Mouse (Mus musculus): ENCODE results near the gene Ccdc175. TPM values are rescaled to one million over a fixed set of nuclear protein-coding genes. Genes with fewer than 3 reads are reported as not detected.

The Ccdc175 gene
- total and polyA plus RNA-seq, 2 experiments from 2014 or later = not detected

GRCm38 (mm10) chr12:72084261-72085023 is 100.4 kb downstream of the Ccdc175 start:
- Histone ChIP-seq H3K27ac (ENCODE audit: low read depth) (peak overlapping the region; percentile 97), H3K4me2 (ENCODE audit: low read depth, low read length) (peak overlapping the region; percentile 75), H3K9me3 (replicated peaks; ENCODE audit: control insufficient read depth, low read length) (no peaks in the 10 kb centered on the region), H3K4me1 (ENCODE audit: control insufficient read depth, insufficient read depth) (peaks cover 15% of the 10 kb centered on the region; the same call in 1 of the 2 replicates), H3K4me3 (ENCODE audit: low read depth, low read length) (peak overlapping the region; percentile 71), H3K9ac (replicated peaks; ENCODE audit: low read depth, low read length) (peak overlapping the region; percentile 60), H3K36me3 (replicated peaks; ENCODE audit: control insufficient read depth, insufficient read depth, low read length) (no peaks in the 10 kb centered on the region), H3K27me3 (ENCODE audit: control insufficient read depth, insufficient read depth, low read length) (no peaks in the 10 kb centered on the region)
- ATAC-seq (ENCODE audit: insufficient read depth, low read depth) (peak; percentile 0; the same call in 1 of the 2 replicates), DNase-seq (ENCODE audit: low spot score) (peak; percentile 23)
- WGBS = 7% methylated on average over 46 of the region's 46 CpGs
- TF ChIP-seq EP300 (IDR thresholded peaks at IDR 0.05; ENCODE audit: low read depth) (peak; percentile 33; the same call in 1 of the 2 replicates), CTCF (IDR thresholded peaks at IDR 0.05; ENCODE audit: low read depth) (no peak)

GRCm38 (mm10) chr12:72083265-72083664 is 101.6 kb downstream of the Ccdc175 start:
- no peaks in the 10 kb centered on the region for H3K36me3 ChIP-seq (replicated peaks; ENCODE audit: control insufficient read depth, insufficient read depth, low read length)
- H3K27ac ChIP-seq (ENCODE audit: low read depth) = no peak overlapping the region
- no peaks in the 10 kb centered on the region for H3K27me3 ChIP-seq (ENCODE audit: control insufficient read depth, insufficient read depth, low read length)
- WGBS = 86% methylated on average over 9 of the region's 9 CpGs
- no peak overlapping the region for H3K4me2 ChIP-seq (ENCODE audit: low read depth, low read length)
- TF ChIP-seq EP300 (IDR thresholded peaks at IDR 0.05; ENCODE audit: low read depth) (no peak), CTCF (IDR thresholded peaks at IDR 0.05; ENCODE audit: low read depth) (no peak)
- peaks cover 14% of the 10 kb centered on the region; the same call in 1 of the 2 replicates for H3K4me1 ChIP-seq (ENCODE audit: control insufficient read depth, insufficient read depth)
- no peak for DNase-seq (ENCODE audit: low spot score)
- H3K9ac ChIP-seq (replicated peaks; ENCODE audit: low read depth, low read length) = no peak overlapping the region
- ATAC-seq (ENCODE audit: insufficient read depth, low read depth) = no peak
- H3K9me3 ChIP-seq (replicated peaks; ENCODE audit: control insufficient read depth, low read length) = no peaks in the 10 kb centered on the region
- no peak overlapping the region for H3K4me3 ChIP-seq (ENCODE audit: low read depth, low read length)

DNA sequence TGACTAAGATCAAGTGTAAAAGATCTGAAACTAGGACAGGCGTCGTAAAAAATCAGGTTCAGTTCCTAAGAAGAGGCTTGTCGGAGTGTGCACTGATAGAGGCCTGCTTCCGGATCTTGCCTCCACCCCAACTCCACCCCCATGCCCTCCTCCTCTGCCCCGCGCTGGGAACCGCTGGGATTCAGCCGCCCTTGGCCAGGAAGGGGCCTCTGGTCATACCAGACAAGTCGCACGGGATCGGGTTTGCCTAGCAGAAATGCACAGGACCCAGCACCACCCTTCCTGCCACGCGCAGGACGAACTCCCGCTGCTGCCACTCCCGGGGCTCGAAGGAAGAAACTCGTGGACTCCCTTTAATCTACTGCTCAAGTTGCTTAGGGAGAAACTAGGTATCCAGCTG is 102.5 kb downstream of the Ccdc175 start:
- 21% methylated on average over 18 of the region's 18 CpGs for WGBS

GRCm38 (mm10) chr12:72081961-72082360 is 102.9 kb downstream of the Ccdc175 start:
- Histone ChIP-seq H3K27me3 (ENCODE audit: control insufficient read depth, insufficient read depth, low read length) (no peaks in the 10 kb centered on the region), H3K9me3 (replicated peaks; ENCODE audit: control insufficient read depth, low read length) (no peaks in the 10 kb centered on the region), H3K36me3 (replicated peaks; ENCODE audit: control insufficient read depth, insufficient read depth, low read length) (no peaks in the 10 kb centered on the region), H3K4me2 (ENCODE audit: low read depth, low read length) (peak overlapping the region; percentile 51), H3K27ac (ENCODE audit: low read depth) (no peak overlapping the region), H3K4me3 (ENCODE audit: low read depth, low read length) (no peak overlapping the region), H3K4me1 (ENCODE audit: control insufficient read depth, insufficient read depth) (peaks cover 4% of the 10 kb centered on the region; the same call in 1 of the 2 replicates), H3K9ac (replicated peaks; ENCODE audit: low read depth, low read length) (no peak overlapping the region)
- no peak for DNase-seq (ENCODE audit: low spot score)
- 95% methylated on average over 3 of the region's 3 CpGs for WGBS
- TF ChIP-seq CTCF (IDR thresholded peaks at IDR 0.05; ENCODE audit: low read depth) = no peak
- TF ChIP-seq EP300 (IDR thresholded peaks at IDR 0.05; ENCODE audit: low read depth) = no peak
- no peak for ATAC-seq (ENCODE audit: insufficient read depth, low read depth)

More for the DNA sequence above, 102.5 kb downstream of the Ccdc175 start:
- H3K27me3 ChIP-seq (ENCODE audit: control insufficient read depth, insufficient read depth, low read length) = no peaks in the 10 kb centered on the region
- H3K4me3 ChIP-seq (ENCODE audit: low read depth, low read length) = 0 out of 2 replicates have a peak overlapping the region, but pooled peaks have one; percentile 8
- H3K27ac ChIP-seq (ENCODE audit: low read depth) = no peak overlapping the region; the same call in 1 of the 2 replicates
- H3K4me2 ChIP-seq (ENCODE audit: low read depth, low read length) = peak overlapping the region; percentile 51
- peak overlapping the region; percentile 45 for H3K9ac ChIP-seq (replicated peaks; ENCODE audit: low read depth, low read length)
- ATAC-seq (ENCODE audit: insufficient read depth, low read depth) (no peak), DNase-seq (ENCODE audit: low spot score) (peak; percentile 21)
- no peaks in the 10 kb centered on the region for H3K9me3 ChIP-seq (replicated peaks; ENCODE audit: control insufficient read depth, low read length)
- H3K4me1 ChIP-seq (ENCODE audit: control insufficient read depth, insufficient read depth) = peaks cover 5% of the 10 kb centered on the region; the same call in 1 of the 2 replicates
- H3K36me3 ChIP-seq (replicated peaks; ENCODE audit: control insufficient read depth, insufficient read depth, low read length) = no peaks in the 10 kb centered on the region
- TF ChIP-seq CTCF (IDR thresholded peaks at IDR 0.05; ENCODE audit: low read depth) = no peak
- TF ChIP-seq EP300 (IDR thresholded peaks at IDR 0.05; ENCODE audit: low read depth) = no peak

- H3K9ac ChIP-seq (replicated peaks; ENCODE audit: low read depth, low read length) = no peak overlapping the region
- ATAC-seq (ENCODE audit: insufficient read depth, low read depth) (no peak), DNase-seq (ENCODE audit: low spot score) (no peak)
- no peak overlapping the region for H3K4me2 ChIP-seq (ENCODE audit: low read depth, low read length)
- 93% methylated on average over 3 of the region's 3 CpGs for WGBS
- no peak overlapping the region for H3K27ac ChIP-seq (ENCODE audit: low read depth)
- H3K4me3 ChIP-seq (ENCODE audit: low read depth, low read length) = no peak overlapping the region
- no peaks in the 10 kb centered on the region for H3K27me3 ChIP-seq (ENCODE audit: control insufficient read depth, insufficient read depth, low read length)
- no peak for TF ChIP-seq EP300 (IDR thresholded peaks at IDR 0.05; ENCODE audit: low read depth)
- H3K9me3 ChIP-seq (replicated peaks; ENCODE audit: control insufficient read depth, low read length) = no peaks in the 10 kb centered on the region
- H3K36me3 ChIP-seq (replicated peaks; ENCODE audit: control insufficient read depth, insufficient read depth, low read length) = peaks cover 5% of the 10 kb centered on the region
- peaks cover 4% of the 10 kb centered on the region; the same call in 1 of the 2 replicates for H3K4me1 ChIP-seq (ENCODE audit: control insufficient read depth, insufficient read depth)
These were observed 106.6 kb downstream of the Ccdc175 start for GRCm38 (mm10) chr12:72078248-72078647.

Data from heart, postnatal 0 days (tissue).